Mouse (Mus musculus) naive thymus-derived CD4-positive, alpha-beta T cell, adult 2 months (primary cell): ENCODE results near the gene Prkn.

Experiments used
- DNase-seq: peaks from one replicate; pipeline ENCODE4 v3.0.0-alpha.2; 2011; ENCODE audit warnings: low read depth

Gene Prkn

DNA sequence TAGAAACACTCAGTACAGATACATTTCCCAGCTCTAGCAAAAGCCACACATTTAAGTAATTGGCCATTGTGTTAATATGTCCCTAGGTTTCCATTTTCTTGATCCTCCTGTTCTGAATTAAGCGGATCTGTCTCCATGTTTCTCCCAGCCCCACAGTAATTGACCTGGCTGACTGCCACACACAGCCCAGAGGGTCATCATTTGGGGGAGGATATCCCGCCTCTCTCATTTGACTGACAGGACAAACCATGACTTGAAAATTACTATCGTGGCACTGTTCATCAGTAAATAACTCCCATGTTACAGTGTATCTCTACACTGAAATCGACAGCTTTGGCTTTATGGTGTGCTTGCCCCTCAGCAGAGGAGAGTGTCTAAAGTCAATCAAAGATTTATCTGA, 146.9 kb downstream of the Prkn start:
- DNase-seq: no peak

DNA sequence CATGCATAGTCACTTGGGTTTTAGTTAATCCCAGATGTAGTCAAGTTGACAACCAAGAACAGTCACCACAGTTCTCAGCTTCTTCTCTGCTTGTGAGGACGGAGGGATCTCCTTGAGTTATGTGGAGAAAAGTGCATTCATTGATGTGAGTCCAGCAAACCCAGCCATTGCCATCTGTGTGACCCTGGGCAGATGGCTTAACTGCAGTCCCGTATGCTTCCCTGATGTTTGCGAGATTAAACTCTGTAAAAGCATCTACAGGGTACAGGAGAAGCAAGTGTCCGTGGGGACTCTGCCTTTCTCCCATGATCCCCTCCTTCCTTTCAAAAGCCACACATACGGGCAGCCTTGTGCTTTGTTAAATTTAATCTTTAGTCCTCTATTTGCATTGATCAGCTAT, 157.1 kb downstream of the Prkn start:
- no peak for DNase-seq

DNA sequence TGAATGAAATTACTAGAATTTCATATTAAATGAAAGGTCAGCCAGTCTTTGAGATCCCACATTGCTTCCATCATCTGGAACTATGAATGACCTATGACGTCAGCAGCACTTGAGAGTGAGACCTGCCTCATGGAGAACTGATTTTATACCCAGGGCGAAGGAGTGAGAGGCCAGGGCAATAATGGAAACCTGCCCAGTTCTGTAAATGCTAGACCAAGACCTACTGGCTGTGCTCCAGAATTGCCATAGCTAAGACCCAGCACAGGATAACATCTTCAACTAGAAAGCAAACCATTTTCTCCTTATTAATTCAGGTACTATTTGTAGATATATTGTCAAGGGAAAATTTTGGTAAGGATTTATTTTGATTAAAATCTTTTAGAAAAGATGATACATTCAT, 183.2 kb downstream of the Prkn start:
- DNase-seq: no peak

DNA sequence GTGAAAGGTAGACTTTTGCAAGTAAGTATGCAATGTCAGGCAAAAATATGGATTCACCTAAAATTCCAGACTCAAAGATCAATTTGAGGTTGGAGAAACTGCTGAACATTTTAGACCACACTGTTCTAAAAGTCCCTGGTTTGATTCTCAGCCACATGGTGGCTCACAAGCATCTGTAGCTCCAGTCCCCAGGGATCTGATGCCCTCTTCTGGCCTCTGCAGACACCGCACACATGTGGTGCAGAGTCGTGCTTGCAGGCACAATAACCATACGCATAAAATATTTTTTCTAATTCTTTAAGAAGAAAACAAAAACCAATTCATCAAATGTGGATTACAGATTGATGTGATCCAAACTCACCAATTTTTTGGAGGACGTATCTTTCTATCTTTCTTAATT, 189.2 kb downstream of the Prkn start:
- DNase-seq: no peak

DNA sequence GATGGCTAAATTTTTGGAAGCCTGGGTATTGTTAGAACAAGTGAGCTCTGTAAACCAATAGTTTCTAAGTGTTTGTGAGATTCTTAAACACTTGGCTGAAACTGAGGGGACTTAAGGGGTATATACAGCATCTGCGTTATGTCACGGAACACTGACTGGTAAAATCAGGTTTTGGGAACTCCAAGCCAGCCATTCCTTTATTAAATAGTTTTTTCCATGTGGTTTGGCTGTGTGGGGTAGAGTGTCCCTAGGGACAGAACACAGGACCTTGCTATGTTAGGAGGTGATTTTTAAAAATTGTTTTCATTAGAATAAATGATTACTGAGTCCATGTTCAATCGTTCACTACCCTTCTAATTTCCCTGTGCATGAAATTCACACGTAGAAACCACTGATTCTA, 190.8 kb downstream of the Prkn start:
- no peak for DNase-seq

DNA sequence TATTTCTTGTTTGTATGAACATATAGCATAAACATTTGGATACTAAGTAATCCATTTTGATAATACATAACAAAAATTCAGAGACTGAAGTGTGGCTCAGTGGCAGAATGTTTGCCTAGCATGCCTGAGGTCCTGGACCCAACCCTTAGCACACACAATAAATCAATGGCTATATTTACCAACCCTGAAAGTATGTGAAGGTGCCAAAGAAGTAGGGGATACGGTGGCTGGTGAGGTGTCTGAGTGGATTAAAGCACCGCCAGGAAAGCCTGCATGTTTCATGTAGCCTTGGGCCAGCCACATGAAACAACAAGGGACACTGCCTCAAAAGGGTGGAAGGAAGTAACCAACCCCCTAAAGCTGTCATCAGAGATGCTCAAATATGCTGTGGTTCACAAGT, 192.2 kb downstream of the Prkn start:
- DNase-seq: no peak

DNA sequence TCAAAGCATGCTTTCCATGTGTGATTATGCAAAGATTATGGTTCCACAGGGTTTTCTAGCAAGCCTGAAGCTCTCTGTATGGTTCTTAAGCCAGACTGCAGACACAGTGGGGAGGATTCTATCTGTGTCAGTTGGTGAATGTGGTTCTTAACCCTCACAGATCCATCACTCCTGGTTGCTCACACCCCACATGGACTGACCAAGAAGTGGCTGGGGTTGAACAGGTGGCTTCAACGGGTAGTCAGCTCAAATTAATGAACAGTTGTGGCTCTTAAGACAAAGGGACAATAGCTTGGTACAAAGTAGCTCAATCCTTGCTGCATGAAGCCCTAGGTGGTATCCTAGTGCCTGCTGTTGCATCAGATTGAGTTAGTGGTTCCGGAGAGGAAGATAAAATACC, 193.4 kb downstream of the Prkn start:
- DNase-seq: no peak

DNA sequence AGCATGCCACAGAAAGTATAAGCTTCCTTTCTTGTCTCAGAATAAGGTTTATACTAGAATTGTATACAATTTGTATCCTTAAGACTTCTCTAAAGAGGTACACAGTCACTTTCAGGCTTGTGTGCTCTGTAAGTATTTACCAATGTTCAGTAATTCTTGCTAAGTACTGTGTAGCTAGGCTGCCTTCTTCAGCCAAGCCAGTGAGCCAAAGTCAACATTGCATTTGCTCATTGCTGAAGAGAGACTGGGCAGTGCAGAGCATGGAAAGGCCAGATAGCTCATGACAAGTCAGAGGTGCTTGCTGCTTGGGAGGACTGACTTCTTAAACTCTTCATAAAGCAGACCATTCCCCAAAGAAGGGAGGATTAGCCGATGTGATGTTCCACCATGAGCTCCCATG, 198.1 kb downstream of the Prkn start:
- DNase-seq: no peak

DNA sequence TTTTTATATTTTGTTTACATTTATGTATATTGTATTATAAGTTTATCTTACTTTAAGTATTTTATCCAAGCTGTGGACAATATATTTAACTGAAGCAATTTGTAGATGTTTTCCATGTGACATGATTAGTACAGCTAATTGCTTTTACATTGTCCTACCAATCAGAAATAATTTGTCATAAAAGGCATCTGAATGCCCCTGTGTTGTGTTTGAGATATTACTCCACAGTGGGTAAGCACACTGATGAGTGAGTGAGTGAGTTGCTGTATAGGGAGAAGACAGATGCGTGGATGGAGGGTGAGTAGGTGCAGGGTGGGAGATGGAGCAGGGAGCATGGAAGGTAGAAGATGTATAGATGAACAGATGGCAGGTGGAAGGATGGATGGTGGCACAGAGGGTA, 218.8 kb downstream of the Prkn start:
- DNase-seq: no peak

DNA sequence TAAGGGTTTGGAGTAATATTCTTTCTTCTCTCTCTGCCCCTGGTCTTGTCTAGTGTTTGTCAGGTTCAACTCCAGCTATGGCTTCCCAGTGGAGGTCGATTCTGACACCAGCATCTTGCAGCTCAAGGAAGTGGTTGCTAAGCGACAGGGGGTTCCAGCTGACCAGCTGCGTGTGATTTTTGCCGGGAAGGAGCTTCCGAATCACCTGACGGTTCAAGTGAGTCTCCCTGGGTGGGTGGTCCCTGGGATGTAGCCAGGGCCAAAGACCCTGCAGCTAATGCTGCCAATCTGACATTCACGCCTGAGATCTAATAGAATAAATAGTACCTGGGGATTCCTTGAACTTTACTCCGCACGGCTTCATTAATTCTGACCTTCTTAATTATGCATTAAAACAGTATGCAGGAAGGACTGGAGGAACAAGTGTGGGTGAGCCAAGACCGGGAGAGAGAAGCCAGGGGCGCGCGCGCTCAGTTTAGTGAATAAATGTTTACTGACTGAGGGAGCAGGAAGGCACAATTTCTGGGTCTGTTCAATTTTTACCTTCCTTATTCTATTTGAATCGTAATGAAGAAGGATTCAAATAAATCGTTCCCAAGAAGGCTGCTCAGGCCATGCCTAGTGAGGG, 227.0 kb downstream of the Prkn start:
- no peak for DNase-seq

DNA sequence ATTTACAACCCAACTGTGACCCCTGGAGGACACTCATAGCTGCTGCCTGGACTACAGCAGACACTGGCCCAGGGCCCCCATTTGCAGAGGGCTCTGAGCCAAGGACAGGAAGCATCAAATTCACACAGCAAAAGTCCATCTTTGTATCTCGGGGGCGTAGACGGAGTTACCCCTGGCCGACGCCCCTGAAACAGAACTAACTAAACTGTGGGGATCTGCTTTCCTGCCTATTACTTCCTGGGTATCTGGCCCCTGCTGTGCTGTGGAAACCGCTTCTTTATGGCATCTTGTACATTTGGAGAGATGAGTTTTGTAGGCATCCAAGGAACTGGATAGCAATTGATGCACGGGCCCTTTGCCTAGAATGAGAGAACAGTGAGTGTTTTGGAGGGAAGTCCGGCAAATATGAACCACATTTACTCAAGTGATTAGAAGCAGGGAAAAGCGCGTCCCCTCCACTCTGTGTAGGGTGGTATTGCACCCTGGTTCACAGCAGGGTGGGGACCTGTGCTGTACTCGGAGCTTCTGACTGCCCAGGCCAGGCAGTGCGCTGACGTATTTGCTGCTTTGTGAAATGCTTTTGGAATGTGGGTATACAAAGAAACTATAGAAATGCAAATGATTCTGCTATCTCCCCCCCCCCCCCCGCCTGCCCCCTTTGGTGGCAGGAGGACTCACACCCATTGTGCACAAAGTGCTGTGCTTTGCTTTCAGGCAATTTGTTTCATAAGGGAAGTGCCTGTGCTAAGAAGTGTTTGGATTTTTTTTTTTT, 227.7 kb downstream of the Prkn start:
- no peak for DNase-seq

DNA sequence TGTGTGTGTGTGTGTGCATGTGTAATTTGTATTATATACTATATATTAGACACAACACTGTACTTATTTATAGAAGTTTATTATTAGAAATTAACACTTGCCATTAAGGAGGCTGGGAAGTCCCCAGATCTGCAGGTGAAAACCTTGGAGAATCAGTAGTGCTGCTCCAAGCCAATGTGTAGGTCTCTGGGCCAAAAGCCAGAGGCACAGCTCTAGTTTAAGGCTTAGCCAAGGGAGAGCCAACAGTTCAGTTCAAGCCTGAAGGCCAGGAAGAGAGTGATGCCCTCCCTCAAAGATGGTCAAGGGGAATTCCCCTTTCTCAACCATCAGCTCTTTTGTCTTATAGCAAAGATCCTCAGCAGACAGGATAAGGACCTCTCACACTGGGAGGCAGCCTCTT, 230.8 kb downstream of the Prkn start:
- DNase-seq: no peak

DNA sequence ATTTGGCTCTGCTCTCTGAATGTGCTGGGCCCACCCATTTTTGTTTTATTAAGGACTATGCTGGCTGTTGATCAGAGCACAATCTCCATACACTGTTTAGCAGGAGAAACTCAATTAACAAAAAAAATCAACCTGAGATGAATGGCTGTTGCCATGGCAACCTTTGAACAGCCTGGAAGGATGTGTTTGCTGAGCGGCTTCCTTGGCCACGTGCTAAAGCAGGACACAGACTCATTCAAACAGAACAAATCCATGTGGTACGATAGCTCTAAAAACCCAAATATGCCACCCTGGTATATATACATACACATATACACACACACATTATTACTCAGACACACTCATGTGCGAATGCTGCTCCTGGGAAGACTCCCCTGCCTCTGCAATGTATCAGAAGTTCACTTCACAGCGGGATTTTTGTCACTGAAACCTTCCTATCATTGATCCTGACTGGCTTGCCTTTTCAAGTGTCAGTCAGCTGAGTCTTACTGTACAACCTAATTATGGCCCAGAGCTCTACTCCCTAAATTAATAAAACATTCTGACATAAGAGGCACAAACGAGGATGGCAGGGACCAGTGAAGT, 236.2 kb downstream of the Prkn start:
- no peak for DNase-seq

DNA sequence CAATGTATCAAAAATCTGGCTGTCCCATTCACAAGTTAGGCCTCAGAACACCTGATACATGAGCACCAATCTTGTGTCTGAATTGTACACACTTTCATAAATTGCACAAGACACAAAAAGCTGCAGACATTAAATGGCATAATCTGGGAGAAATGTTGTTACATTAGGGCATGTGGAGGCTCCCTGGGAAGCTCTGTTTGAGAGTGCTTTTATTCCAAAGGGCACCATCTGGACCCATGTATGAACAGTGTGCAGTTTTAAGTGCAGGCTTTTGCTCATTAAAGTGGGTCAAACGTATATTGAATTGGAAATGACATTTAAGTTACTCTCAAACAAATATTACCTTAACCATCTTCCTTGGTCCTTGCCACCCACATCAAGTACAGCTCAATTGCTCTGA, 246.3 kb downstream of the Prkn start:
- DNase-seq: no peak

DNA sequence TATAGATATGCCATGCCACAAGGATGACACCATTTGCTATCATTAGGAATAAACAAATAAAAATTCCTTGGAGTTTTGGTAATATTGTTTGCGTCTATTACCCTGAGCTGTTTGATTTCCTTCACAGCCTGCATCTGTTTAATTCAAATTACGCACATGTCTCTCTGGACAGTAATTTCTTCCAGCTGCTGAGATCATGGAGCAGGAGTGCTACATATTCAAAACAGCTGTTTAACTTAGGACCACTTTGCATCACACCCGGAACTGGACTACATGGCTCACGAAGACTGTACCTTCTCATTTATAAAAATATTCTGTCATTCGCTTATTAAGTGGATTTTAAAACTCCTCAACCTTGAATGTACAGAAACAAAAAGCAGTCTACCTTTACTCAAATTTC, 246.9 kb downstream of the Prkn start:
- no peak for DNase-seq

DNA sequence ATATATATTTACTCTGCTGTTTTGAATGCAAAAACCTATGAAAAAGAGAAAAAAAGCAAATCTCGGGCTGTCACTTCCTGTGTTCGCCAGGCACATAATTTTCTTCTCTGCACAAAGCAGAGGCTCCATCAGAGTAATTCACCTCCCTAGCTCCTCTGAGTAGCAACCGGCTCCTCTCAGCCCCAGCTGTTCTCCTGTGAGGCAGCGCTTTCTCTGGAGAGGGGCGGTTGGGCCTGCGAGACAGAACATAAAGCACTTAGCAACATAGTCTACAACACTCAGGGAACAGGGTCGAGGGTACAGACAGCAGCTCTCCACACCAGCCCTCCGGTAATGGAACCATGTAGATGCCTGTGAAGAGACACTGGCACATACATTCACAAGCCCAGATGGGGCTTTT, 247.6 kb downstream of the Prkn start:
- DNase-seq: no peak

DNA sequence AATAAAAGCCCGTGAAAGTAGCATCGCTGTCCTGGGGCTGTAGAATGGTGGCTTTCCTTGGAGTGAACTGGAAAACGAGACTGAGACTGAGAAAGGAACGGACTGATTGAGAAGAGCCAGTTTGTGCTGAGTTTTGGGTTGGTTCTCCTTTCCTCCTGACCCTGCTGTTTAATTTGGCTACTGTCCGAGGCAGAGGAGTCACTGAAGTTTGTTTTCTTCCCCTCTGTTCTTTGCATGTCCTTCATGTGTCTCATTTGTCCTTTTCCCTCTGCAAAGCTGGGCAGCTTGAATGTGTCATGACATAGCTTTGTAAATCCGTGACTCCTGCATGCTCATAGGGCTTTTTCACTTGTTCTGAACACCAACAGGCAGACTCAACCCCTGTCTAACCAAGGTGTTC, 249.2 kb downstream of the Prkn start:
- no peak for DNase-seq

DNA sequence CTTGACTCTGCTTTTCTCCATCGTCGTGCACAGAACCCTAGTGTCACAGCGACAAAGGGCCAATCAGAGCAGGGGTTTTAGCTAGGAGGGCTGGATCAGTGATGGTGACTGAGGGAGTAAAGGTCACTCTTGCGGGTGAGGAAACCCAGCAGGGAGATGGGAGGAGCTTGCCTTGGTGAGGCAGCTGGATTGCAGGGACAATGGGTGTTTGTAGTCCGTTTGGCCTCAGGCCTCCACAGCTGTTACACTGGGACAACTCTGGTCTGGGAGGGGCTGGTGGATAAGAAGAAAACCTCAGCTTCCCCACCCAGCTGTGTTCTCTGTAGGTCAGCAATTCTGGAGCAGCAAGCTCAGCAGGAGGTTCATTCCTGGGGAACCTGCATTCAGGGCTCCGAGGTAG, 252.7 kb downstream of the Prkn start:
- DNase-seq: no peak

DNA sequence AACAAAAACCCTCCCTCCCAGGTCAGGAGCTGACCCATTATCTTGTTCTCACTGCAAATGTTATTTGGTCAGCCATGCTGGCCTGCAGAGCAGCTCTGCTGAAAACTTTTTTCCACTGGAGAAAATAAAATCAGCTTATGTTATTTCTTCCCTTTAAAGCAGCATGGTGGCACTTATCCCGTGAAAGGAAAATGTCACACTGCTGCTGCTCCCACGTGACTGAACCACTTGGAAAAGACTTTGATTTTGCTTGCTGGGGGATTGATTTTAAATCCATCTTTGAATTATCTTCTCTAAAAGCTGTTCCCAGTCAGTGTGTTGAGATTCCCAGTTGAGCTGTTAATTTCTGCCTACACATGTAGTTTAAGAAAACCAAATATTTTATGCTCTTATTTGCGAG, 253.1 kb downstream of the Prkn start:
- no peak for DNase-seq

DNA sequence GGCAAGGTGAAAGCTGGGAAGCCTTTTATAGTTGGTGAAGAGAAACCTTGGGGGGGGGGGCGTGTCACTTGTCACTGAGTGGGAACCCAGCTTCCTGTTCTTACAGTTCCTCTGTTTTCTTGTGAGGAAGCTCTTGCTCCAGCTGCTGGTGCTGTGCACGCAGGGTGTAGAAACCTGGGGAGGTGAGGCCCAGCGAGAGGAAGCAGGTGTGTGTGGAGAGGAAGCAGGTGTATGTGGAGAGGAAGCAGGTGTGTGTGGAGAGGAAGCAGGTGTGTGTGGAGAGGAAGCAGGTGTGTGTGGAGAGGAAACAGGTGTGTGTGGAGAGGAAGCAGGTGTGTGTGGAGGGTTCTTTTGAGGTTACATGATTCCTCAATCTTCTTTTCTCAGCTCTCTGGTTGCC, 266.8 kb downstream of the Prkn start:
- no peak for DNase-seq

DNA sequence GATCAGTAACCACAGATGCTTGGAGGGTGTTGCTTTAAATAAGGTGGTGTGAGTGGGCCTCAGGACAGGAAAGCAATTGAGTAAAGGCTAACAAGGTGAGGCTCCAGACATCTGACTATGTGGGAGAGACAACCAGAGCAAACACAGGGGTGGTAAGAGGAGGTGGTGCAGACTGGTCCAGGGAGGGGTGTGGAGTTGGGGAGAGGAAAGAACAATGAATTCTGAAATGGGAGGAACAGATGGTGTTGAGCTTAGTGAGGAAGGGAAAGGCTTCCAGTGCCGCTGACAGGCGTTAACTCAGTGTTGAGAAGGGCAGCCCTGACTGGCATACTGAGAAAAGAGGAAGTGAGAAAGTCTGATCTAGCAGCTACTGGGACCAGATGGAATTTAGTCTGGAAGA, 267.7 kb downstream of the Prkn start:
- DNase-seq: no peak

DNA sequence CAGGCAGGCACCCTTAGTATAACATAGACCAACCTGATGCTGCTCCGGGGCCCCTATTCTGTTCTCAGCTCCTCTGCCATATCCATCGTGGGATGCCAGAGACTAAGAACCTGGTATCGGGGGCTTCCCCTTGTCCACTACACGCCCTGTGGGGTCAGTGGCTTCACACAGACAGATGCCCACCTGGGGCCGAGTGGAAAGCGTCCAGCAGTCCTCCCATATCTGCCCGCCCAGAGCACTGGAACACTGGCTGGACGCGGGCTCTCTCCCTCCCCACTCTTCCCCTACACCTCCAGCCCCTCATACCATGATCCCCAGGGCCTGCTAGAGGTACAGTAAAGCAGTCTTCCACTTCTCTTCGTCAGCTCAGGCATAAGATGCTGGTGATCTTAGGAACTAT, 277.3 kb downstream of the Prkn start:
- DNase-seq: no peak

DNA sequence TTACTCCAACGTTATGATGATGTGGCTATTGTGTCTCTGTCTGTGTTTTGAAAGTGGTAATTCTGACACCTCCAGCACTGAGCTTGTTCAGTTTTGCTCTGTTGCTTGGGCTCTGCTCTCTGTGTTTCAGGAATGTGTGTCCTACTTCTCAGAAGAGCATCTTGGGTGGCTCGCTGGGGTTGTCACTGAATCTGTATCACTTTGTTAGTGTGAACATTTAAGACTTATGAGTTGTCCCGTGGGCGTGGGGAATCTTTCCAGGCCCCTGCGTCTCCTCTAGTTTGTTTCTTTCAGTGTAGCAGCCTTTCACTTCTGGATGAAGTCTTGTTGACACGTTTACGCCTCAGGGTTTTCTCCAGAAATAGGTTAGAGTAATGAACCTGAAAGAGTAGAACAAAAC, 283.9 kb downstream of the Prkn start:
- DNase-seq: no peak

DNA sequence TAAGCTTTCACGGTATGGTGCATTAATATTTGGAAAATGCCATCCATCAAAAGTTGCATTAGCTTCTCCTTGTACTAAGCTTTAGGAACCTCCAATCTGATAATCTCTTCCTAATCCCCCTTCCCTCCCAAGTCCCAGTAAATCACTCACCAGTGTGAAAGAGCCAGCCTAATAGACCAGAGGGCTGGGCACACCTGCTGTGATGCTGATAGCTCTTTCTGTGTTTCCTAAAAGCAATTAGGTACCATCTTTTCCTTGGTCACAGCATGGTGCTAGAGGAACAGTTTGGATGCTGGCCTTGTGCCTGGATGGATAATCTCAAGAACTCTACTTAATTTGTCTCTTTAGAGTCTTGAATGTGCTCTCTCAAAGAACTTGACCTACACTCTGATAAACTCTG, 287.0 kb downstream of the Prkn start:
- no peak for DNase-seq
